Mouse (Mus musculus) neural tube, embryonic 14.5 days (tissue): ENCODE data around the gene Rab3a. TPM values are rescaled to one million over a fixed set of nuclear protein-coding genes. Genes with fewer than 3 reads are reported as not detected.

Experiments used
- ATAC-seq: fragments of 200-750 bp; cut with Nextera tagmentation; 2 replicates; pipeline ENCODE4 v1.8.0; 2017; ENCODE audit warnings: low read depth, mild to moderate bottlenecking, moderate TSS enrichment, moderate library complexity
- H3K27ac ChIP-seq: fragments of 300-500 bp; sonication (generic); 2 replicates; pipeline ENCODE4 v1.5.1; 2014; ENCODE audit warnings: low read depth, mild to moderate bottlenecking, control low read depth, low read length, moderate library complexity, mixed read lengths
- H3K27me3 ChIP-seq: fragments of 300-500 bp; sonication (generic); 2 replicates; pipeline ENCODE4 v1.6.1; 2014; ENCODE audit warnings: low read length; ENCODE audit not compliant: control insufficient read depth, insufficient read depth
- H3K36me3 ChIP-seq: fragments of 300-500 bp; sonication (generic); 2 replicates; pipeline ENCODE4 v1.6.1; 2014; ENCODE audit warnings: low read length, mixed read lengths; ENCODE audit not compliant: control insufficient read depth, insufficient read depth
- H3K4me1 ChIP-seq: fragments of 300-500 bp; sonication (generic); 2 replicates; pipeline ENCODE4 v1.6.1; 2014; ENCODE audit warnings: low read length; ENCODE audit not compliant: control insufficient read depth, insufficient read depth
- H3K4me2 ChIP-seq: fragments of 300-500 bp; sonication (generic); 2 replicates; pipeline ENCODE4 v1.6.1; 2014; ENCODE audit warnings: mild to moderate bottlenecking, low read depth, low read length, control low read depth
- H3K4me3 ChIP-seq: fragments of 300-500 bp; sonication (generic); 2 replicates; pipeline ENCODE4 v1.5.1; 2014; ENCODE audit warnings: low read depth, low read length, control low read depth, mixed read lengths
- H3K9ac ChIP-seq: fragments of 300-500 bp; sonication (generic); replicated peaks from 2 replicates; pipeline ENCODE4 v1.6.1; 2014; ENCODE audit warnings: low read depth, mild to moderate bottlenecking, control low read depth, low read length, mixed read lengths
- H3K9me3 ChIP-seq: fragments of 300-500 bp; sonication (generic); 2 replicates; pipeline ENCODE4 v1.6.1; 2016; ENCODE audit warnings: low read length; ENCODE audit not compliant: control insufficient read depth
- WGBS: fragments of 180-500 bp; shearing (Covaris S2); extraction: QIAGEN DNeasy Blood & Tissue Kit; methylation state at CpG from one replicate; pipeline ENCODE4 v1.1.7; 2014; 5-methylcytosine and 5-hydroxymethylcytosine counted together
- polyA plus RNA-seq: library from polyadenylated mRNA; unstranded; fragments of >200 nt; fragmentation: Nextera tagmentation; extraction: Ambion mirVana; gene quantifications from 2 replicates; pipeline ENCODE4 v1.2.1, GENCODE M21; 2014

Rab3a gene
- polyA plus RNA-seq, 1 experiment from 2014 or later, result 690 TPM

GRCm38 (mm10) chr8:70767503-70767902 lies 13.0 kb downstream of the Rab3a start:
- H3K4me3 ChIP-seq, result no peak overlapping the region
- H3K36me3 ChIP-seq, result peaks cover 45% of the 10 kb centered on the region
- no peaks in the 10 kb centered on the region for H3K9me3 ChIP-seq
- H3K9ac ChIP-seq, result no peak overlapping the region
- 86% methylated on average over 6 of the region's 6 CpGs for WGBS
- ATAC-seq, result no peak
- H3K4me2 ChIP-seq, result no peak overlapping the region
- H3K27me3 ChIP-seq, result no peaks in the 10 kb centered on the region
- H3K27ac ChIP-seq, result no peak overlapping the region
- H3K4me1 ChIP-seq, result peaks cover 3% of the 10 kb centered on the region; the same call in 1 of the 2 replicates

GRCm38 (mm10) chr8:70768231-70768776 lies 13.8 kb downstream of the Rab3a start:
- 96% methylated on average over 32 of the region's 32 CpGs for WGBS
- no peak for ATAC-seq
- Histone ChIP-seq H3K9me3 (no peaks in the 10 kb centered on the region), H3K27me3 (no peaks in the 10 kb centered on the region), H3K9ac (no peak overlapping the region), H3K4me2 (no peak overlapping the region), H3K36me3 (peaks cover 45% of the 10 kb centered on the region), H3K27ac (no peak overlapping the region), H3K4me3 (no peak overlapping the region), H3K4me1 (peaks cover 7% of the 10 kb centered on the region)

GRCm38 (mm10) chr8:70768956-70769355 lies 14.5 kb downstream of the Rab3a start:
- Histone ChIP-seq H3K4me3 (no peak overlapping the region), H3K4me2 (no peak overlapping the region), H3K27me3 (no peaks in the 10 kb centered on the region), H3K27ac (no peak overlapping the region), H3K4me1 (peaks cover 13% of the 10 kb centered on the region), H3K36me3 (peaks cover 46% of the 10 kb centered on the region), H3K9ac (no peak overlapping the region), H3K9me3 (no peaks in the 10 kb centered on the region)
- WGBS, result 86% methylated on average over 16 of the region's 16 CpGs
- ATAC-seq, result peak; percentile 19; the same call in 1 of the 2 replicates

GRCm38 (mm10) chr8:70769359-70769758 lies 14.9 kb downstream of the Rab3a start:
- H3K36me3 ChIP-seq, result peaks cover 50% of the 10 kb centered on the region
- peak; percentile 73 for ATAC-seq
- no peaks in the 10 kb centered on the region for H3K9me3 ChIP-seq
- H3K27ac ChIP-seq, result no peak overlapping the region
- no peak overlapping the region for H3K4me2 ChIP-seq
- H3K4me3 ChIP-seq, result no peak overlapping the region
- no peak overlapping the region for H3K9ac ChIP-seq
- 8% methylated on average over 26 of the region's 26 CpGs for WGBS
- no peaks in the 10 kb centered on the region for H3K27me3 ChIP-seq
- peaks cover 17% of the 10 kb centered on the region for H3K4me1 ChIP-seq

GRCm38 (mm10) chr8:70769858-70770257 lies 15.4 kb downstream of the Rab3a start:
- Histone ChIP-seq H3K27ac (no peak overlapping the region), H3K36me3 (peaks cover 53% of the 10 kb centered on the region)
- 75% methylated on average over 12 of the region's 12 CpGs for WGBS

GRCm38 (mm10) chr8:70770748-70771147 lies 16.3 kb downstream of the Rab3a start:
- Histone ChIP-seq H3K9ac (no peak overlapping the region), H3K27ac (no peak overlapping the region), H3K9me3 (no peaks in the 10 kb centered on the region), H3K4me3 (no peak overlapping the region), H3K4me1 (peaks cover 29% of the 10 kb centered on the region), H3K36me3 (peaks cover 53% of the 10 kb centered on the region), H3K27me3 (no peaks in the 10 kb centered on the region), H3K4me2 (no peak overlapping the region)
- no peak for ATAC-seq
- WGBS, result 98% methylated on average over 13 of the region's 13 CpGs

More at GRCm38 (mm10) chr8:70769858-70770257, 15.4 kb downstream of the Rab3a start:
- peaks cover 21% of the 10 kb centered on the region for H3K4me1 ChIP-seq
- H3K4me3 ChIP-seq, result no peak overlapping the region
- H3K9ac ChIP-seq, result no peak overlapping the region
- H3K4me2 ChIP-seq, result no peak overlapping the region
- no peaks in the 10 kb centered on the region for H3K27me3 ChIP-seq
- H3K9me3 ChIP-seq, result no peaks in the 10 kb centered on the region
- no peak for ATAC-seq

GRCm38 (mm10) chr8:70771217-70771616 lies 16.7 kb downstream of the Rab3a start:
- H3K27ac ChIP-seq, result no peak overlapping the region
- 92% methylated on average over 7 of the region's 7 CpGs for WGBS
- no peak overlapping the region for H3K9ac ChIP-seq
- peaks cover 29% of the 10 kb centered on the region for H3K4me1 ChIP-seq
- no peak overlapping the region for H3K4me3 ChIP-seq
- no peaks in the 10 kb centered on the region for H3K9me3 ChIP-seq
- no peak overlapping the region for H3K4me2 ChIP-seq
- ATAC-seq, result no peak
- H3K36me3 ChIP-seq, result peaks cover 53% of the 10 kb centered on the region
- no peaks in the 10 kb centered on the region for H3K27me3 ChIP-seq

- peaks cover 29% of the 10 kb centered on the region for H3K4me1 ChIP-seq
Measured at GRCm38 (mm10) chr8:70772075-70772474, 17.6 kb downstream of the Rab3a start.

GRCm38 (mm10) chr8:70772890-70773289 lies 18.4 kb downstream of the Rab3a start:
- H3K4me2 ChIP-seq, result no peak overlapping the region
- H3K9me3 ChIP-seq, result no peaks in the 10 kb centered on the region
- H3K27me3 ChIP-seq, result no peaks in the 10 kb centered on the region
- H3K4me3 ChIP-seq, result no peak overlapping the region
- H3K36me3 ChIP-seq, result peaks cover 50% of the 10 kb centered on the region
- WGBS, result 91% methylated on average over 9 of the region's 9 CpGs
- no peak for ATAC-seq
- H3K27ac ChIP-seq, result no peak overlapping the region
- peaks cover 34% of the 10 kb centered on the region for H3K4me1 ChIP-seq
- H3K9ac ChIP-seq, result no peak overlapping the region

More at GRCm38 (mm10) chr8:70772075-70772474, 17.6 kb downstream of the Rab3a start:
- Histone ChIP-seq H3K9ac (no peak overlapping the region), H3K27me3 (no peaks in the 10 kb centered on the region), H3K4me2 (no peak overlapping the region), H3K4me3 (no peak overlapping the region), H3K27ac (no peak overlapping the region), H3K9me3 (no peaks in the 10 kb centered on the region), H3K36me3 (peaks cover 53% of the 10 kb centered on the region)
- no peak for ATAC-seq
- 97% methylated on average over 13 of the region's 13 CpGs for WGBS
